Mouse (Mus musculus): Measurements from ENCODE around the gene Hnrnpa0.

DNA sequence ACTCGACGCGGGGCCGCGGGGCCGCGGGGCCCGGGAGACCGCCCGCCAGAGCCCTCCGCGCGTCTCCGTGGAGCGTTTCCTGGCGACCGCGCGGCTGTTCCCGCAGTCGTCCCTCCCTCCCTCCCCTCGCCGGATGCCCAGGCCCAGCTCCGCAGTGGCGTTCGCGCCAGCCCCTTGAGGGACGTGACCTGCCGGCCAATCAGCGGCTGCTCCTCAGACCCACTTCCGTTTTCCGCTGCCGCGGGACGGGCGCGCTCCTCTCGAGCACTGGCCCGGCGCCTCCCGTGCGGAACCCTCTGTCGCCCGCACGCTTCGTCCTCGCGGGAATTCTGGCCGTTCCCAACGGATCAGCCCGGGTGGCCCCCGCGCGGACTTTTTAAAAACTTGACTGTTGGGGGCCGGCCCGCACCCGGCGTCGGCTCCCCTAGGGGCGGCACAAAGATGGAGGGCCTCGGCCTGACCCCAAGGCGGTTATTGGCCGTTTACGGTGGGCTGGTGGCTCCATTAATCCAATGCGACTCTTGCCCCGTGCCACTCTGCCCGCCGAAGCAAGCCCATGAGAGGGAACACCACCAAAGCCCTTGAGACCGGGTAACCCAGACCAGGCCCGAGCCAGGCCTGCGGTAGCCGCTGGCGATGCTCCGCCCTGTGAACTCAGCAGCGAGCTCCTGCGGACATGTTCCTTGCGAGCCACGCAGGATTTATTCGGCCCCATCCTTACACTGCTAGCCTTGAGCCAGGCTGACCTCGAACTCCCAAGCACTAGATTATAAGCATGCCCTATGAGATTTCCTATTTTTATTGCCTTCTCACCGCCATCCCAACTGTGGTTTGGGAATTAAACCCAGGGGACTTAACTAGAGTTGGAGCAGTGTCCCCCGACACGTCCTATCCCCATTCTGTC is 664 bp upstream of the Hnrnpa0 start:
- TF ChIP-seq CTCF (IDR thresholded peaks at IDR 0.05 in 2 of 3, conservative IDR thresholded peaks at IDR 0.05 in 1 of 3; ENCODE audit: control insufficient read depth in 1 of 3, insufficient read depth in 1 of 3, low read depth in 2 of 3, low read length in 3 of 3, poor library complexity in 1 of 3, severe bottlenecking in 1 of 3) (0 out of 6 replicates have a peak, but pooled peaks of 1 of the 3 experiments have one; percentile 0), GATA1 (IDR thresholded peaks at IDR 0.05; ENCODE audit: low read depth, low read length) (no peak), ZKSCAN1 (IDR thresholded peaks at IDR 0.05; ENCODE audit: low read depth, low read length) (no peak), KAT2A (conservative IDR thresholded peaks at IDR 0.05; ENCODE audit: low read depth, low read length) (no peak; the same call in 1 of the 2 replicates), ZMIZ1 (IDR thresholded peaks at IDR 0.05; ENCODE audit: low read depth, low read length) (peak; percentile 32), MEF2A (IDR thresholded peaks at IDR 0.05; ENCODE audit: extremely low read depth, insufficient replicate concordance, low read depth, low read length, poor library complexity, severe bottlenecking) (no peak), BHLHE40 (IDR thresholded peaks at IDR 0.05; ENCODE audit: borderline replicate concordance, low read depth, low read length) (no peak), HCFC1 (IDR thresholded peaks at IDR 0.05; ENCODE audit: low read depth, low read length) (peak; percentile 80)

Measured in MEL (cell line).